Mouse (Mus musculus) liver, embryonic 14.5 days (tissue): Measurements from ENCODE around the gene Cobll1.

Experiments used
- CTCF ChIP-seq: IDR thresholded peaks from 2 replicates; pipeline ENCODE4 v1.5.1; 2016; ENCODE audit warnings: antibody characterized with exemption, low read depth, control low read depth
- EP300 ChIP-seq: IDR thresholded peaks from 2 replicates; pipeline ENCODE4 v1.6.1; 2016; ENCODE audit warnings: antibody characterized with exemption, low read depth

GRCm38 (mm10) chr2:65203699-65204098, 35.5 kb downstream of the Cobll1 start:
- TF ChIP-seq CTCF (no peak), EP300 (no peak)
